Mouse (Mus musculus): ENCODE data around the gene Vmn1r200.

Gene Vmn1r200

GRCm38 (mm10) chr13:22390073-22390472 lies at the start of gene Vmn1r200:
TSS of gene Vmn1r200 (plus strand) at chr13:22390373.
- DNase-seq (ENCODE audit: low spot score in 2 of 2) = no peak

- DNase-seq (ENCODE audit: low spot score in 2 of 2) = no peak
Measured at GRCm38 (mm10) chr13:22350064-22350463, 40.1 kb upstream of the Vmn1r200 start, which contains the start of gene Vmn1r198. TSS of gene Vmn1r198 (plus strand) at chr13:22350364.

GRCm38 (mm10) chr13:22350813-22351212 lies 39.4 kb upstream of the Vmn1r200 start:
- no peak for DNase-seq (ENCODE audit: low spot score in 2 of 2)

- no peak for DNase-seq (ENCODE audit: low spot score in 2 of 2)
Measured at GRCm38 (mm10) chr13:22379518-22379917, 10.7 kb upstream of the Vmn1r200 start, which contains the start of gene Vmn1r199. TSS of gene Vmn1r199 (plus strand) at chr13:22379818.

GRCm38 (mm10) chr13:22381128-22381527 lies 9.0 kb upstream of the Vmn1r200 start:
- DNase-seq (ENCODE audit: low spot score in 2 of 2) = peak in 1 of 2 experiments; percentile 6

GRCm38 (mm10) chr13:22383401-22383800 lies 6.8 kb upstream of the Vmn1r200 start:
- no peak for DNase-seq (ENCODE audit: low spot score in 2 of 2)

- no peak for DNase-seq (ENCODE audit: low spot score in 2 of 2)
Measured at GRCm38 (mm10) chr13:22387050-22387449, 3.1 kb upstream of the Vmn1r200 start.

GRCm38 (mm10) chr13:22402978-22403377 lies 12.8 kb downstream of the Vmn1r200 start:
- no peak for DNase-seq (ENCODE audit: low spot score in 2 of 2)
